Mouse (Mus musculus) midbrain, postnatal 0 days (tissue): ENCODE measurements at regions not wholly inside any gene's neighbourhood (a gene's known extent, or its start where the extent isn't known, plus 50 kb on each side); places are given as distances from the start of the nearest gene placed in this dataset.

Experiments used
- ATAC-seq: fragments of 200-750 bp; cut with Nextera tagmentation; 2 replicates; pipeline ENCODE4 v1.8.0; 2017; ENCODE audit warnings: moderate number of reproducible peaks, mild to moderate bottlenecking, moderate TSS enrichment, moderate library complexity; ENCODE audit not compliant: low FRiP score
- DNase-seq: peaks from one replicate; pipeline ENCODE4 v3.0.0-alpha.2; 2015; ENCODE audit warnings: low spot score
- H3K27ac ChIP-seq: fragments of 300-500 bp; sonication (generic); 2 replicates; pipeline ENCODE4 v1.5.1; 2014; ENCODE audit warnings: low read depth, mild to moderate bottlenecking, low read length, mixed read lengths
- H3K27me3 ChIP-seq: fragments of 300-500 bp; sonication (generic); 2 replicates; pipeline ENCODE4 v1.6.1; 2014; ENCODE audit warnings: low read length, control low read depth, mixed read lengths; ENCODE audit not compliant: insufficient read depth
- H3K36me3 ChIP-seq: fragments of 300-500 bp; sonication (generic); 2 replicates; pipeline ENCODE4 v1.6.1; 2014; ENCODE audit warnings: low read length, control low read depth, mixed read lengths; ENCODE audit not compliant: insufficient read depth
- H3K4me1 ChIP-seq: fragments of 300-500 bp; sonication (generic); 2 replicates; pipeline ENCODE4 v1.6.1; 2014; ENCODE audit warnings: mild to moderate bottlenecking, control low read depth, antibody characterized with exemption, low read length, mixed read lengths; ENCODE audit not compliant: insufficient read depth
- H3K4me2 ChIP-seq: fragments of 300-500 bp; sonication (generic); 2 replicates; pipeline ENCODE4 v1.6.1; 2014; ENCODE audit warnings: low read depth, mild to moderate bottlenecking, low read length, mixed read lengths; ENCODE audit not compliant: poor library complexity, severe bottlenecking
- H3K4me3 ChIP-seq: fragments of 300-500 bp; sonication (generic); 2 replicates; pipeline ENCODE4 v1.5.1; 2014; ENCODE audit warnings: low read depth, mild to moderate bottlenecking, low read length, moderate library complexity
- H3K9ac ChIP-seq: fragments of 300-500 bp; sonication (generic); replicated peaks from 2 replicates; pipeline ENCODE4 v1.6.1; 2014; ENCODE audit warnings: mild to moderate bottlenecking, low read length, moderate library complexity, mixed read lengths; ENCODE audit not compliant: poor library complexity, severe bottlenecking
- H3K9me3 ChIP-seq: fragments of 300-500 bp; sonication (generic); 2 replicates; pipeline ENCODE4 v1.6.1; 2016; ENCODE audit warnings: low read length, control low read depth
- CTCF ChIP-seq: IDR thresholded peaks from 2 replicates; pipeline ENCODE4 v1.5.1; 2016; ENCODE audit warnings: antibody characterized with exemption, mild to moderate bottlenecking
- WGBS: fragments of 180-500 bp; shearing (Covaris S2); extraction: QIAGEN DNeasy Blood & Tissue Kit; methylation state at CpG from one replicate; pipeline ENCODE4 v1.1.7; 2014; 5-methylcytosine and 5-hydroxymethylcytosine counted together

DNA sequence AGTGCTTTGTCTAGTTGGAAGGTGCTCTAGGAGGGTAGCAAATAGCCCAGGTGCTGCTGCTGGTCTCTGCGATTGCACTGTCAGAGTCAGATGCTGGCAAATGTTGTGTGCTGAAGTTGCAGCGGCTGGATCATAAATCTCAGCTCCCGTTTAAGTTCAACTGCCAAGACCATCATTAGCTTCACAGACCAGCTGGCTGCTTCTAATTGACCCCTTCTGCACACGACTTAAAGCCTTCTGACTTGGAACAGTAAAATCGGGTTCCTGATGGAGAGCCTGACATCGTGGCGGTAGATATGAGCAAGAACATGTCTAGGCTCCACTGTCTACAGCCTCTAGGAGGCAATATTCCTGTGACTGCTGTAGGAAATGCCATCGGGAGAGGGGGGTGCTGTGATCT is 416.0 kb upstream of the Slc35b3 start:
- TF ChIP-seq CTCF, result no peak
- Histone ChIP-seq H3K4me3 (no peak overlapping the region), H3K4me1 (no peaks in the 10 kb centered on the region), H3K9me3 (no peaks in the 10 kb centered on the region), H3K4me2 (no peak overlapping the region), H3K36me3 (no peaks in the 10 kb centered on the region), H3K9ac (no peak overlapping the region), H3K27me3 (no peaks in the 10 kb centered on the region), H3K27ac (no peak overlapping the region)
- no peak for ATAC-seq
- no peak for DNase-seq
- WGBS, result 91% methylated on average over 8 of the region's 8 CpGs

DNA sequence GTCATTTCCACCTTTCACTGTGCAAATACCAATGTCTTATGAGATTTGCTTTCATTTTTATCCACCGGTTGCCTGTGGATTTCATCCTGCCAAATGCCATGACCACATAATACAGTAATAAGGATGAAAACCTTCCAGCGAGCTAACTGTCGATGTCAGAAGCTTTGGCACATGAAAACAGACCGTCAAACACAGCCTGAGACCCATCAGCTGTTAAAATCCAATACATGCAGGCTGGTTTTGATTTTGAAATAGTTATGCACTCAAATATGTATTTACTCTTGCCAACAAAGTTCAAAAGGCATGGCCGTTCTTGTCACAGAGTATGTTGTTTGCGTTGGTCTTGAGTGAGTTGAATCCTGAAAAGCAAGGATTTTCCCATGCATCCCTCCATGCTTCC is 415.6 kb upstream of the Slc35b3 start:
- WGBS, result 78% methylated on average over 6 of the region's 6 CpGs
- no peaks in the 10 kb centered on the region for H3K36me3 ChIP-seq
- no peak for DNase-seq
- no peak overlapping the region for H3K4me3 ChIP-seq
- H3K27ac ChIP-seq, result no peak overlapping the region
- H3K4me1 ChIP-seq, result no peaks in the 10 kb centered on the region
- no peak overlapping the region for H3K9ac ChIP-seq
- no peak for TF ChIP-seq CTCF
- H3K4me2 ChIP-seq, result no peak overlapping the region
- ATAC-seq, result no peak
- no peaks in the 10 kb centered on the region for H3K9me3 ChIP-seq
- no peaks in the 10 kb centered on the region for H3K27me3 ChIP-seq

DNA sequence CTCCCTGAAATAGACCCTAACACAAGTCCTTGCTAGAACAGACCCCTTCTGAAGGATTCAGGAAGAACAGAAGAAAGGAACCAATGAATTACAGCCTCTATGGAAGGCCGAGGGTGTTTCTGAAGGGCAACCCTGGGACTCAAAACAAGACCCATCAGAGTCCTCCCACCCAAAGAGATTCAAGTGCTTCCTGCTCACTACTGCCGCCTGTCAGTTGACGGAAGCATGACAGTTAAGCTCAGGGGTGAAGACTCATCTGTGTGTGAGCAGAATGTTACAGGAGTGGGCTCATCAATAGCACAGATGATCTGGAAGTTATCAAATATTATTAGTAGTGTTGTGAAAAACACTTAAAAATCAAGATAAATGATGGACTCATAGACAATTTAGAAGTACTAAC is 411.9 kb upstream of the Slc35b3 start:
- ATAC-seq (no peak), DNase-seq (no peak)
- Histone ChIP-seq H3K27me3 (no peaks in the 10 kb centered on the region), H3K4me2 (no peak overlapping the region), H3K9ac (no peak overlapping the region), H3K36me3 (no peaks in the 10 kb centered on the region), H3K4me3 (no peak overlapping the region), H3K9me3 (no peaks in the 10 kb centered on the region), H3K27ac (no peak overlapping the region), H3K4me1 (no peaks in the 10 kb centered on the region)
- 77% methylated on average over 3 of the region's 3 CpGs for WGBS
- TF ChIP-seq CTCF, result peak; percentile 24

DNA sequence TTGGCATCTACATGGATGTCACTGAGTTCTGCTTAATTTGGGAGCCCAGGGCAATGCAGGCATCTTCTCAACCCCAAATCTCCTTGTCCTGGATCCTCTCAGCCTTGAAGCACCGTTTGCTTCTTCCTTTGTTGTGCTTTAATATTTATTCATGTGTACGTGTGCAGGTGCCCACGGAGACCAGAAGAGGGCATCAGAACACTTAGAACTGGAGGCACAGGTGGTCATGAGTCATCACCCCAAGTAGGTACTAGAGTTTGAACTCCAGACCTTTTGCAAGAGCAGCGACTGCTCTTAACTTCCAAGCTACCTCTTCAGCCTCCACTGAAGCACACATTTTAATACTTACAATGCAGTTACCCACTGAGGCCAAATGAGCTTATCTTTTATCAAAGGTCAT is 403.0 kb upstream of the Slc35b3 start:
- Histone ChIP-seq H3K4me2 (no peak overlapping the region), H3K27me3 (no peaks in the 10 kb centered on the region), H3K9me3 (no peaks in the 10 kb centered on the region), H3K4me1 (no peaks in the 10 kb centered on the region), H3K4me3 (no peak overlapping the region), H3K36me3 (no peaks in the 10 kb centered on the region), H3K27ac (no peak overlapping the region), H3K9ac (no peak overlapping the region)
- DNase-seq (no peak), ATAC-seq (no peak)
- WGBS, result 64% methylated on average over 4 of the region's 4 CpGs
- peak; percentile 54 for TF ChIP-seq CTCF

DNA sequence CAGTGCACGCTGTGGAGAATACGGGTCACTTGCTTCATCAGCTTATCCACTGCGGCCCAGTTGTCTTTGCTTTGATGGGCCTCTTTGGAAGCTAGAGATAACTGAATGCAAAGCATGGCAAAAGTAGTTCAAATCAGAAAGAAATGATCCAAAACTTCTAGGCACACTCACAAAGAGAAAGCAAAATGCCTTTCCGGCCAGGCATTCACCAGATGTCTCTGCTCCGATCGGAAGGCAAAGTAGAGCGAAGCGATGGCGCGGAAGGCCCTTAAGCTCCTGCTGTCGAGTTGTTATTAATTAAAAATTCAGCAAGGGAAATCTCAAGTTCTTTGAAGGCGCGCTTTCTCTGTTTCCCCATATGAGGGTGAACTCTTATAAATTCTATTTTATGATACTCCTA is 401.9 kb upstream of the Slc35b3 start:
- no peak for TF ChIP-seq CTCF
- no peaks in the 10 kb centered on the region for H3K9me3 ChIP-seq
- H3K9ac ChIP-seq, result no peak overlapping the region
- no peak for ATAC-seq
- peak; percentile 56 for DNase-seq
- H3K4me1 ChIP-seq, result no peaks in the 10 kb centered on the region
- 70% methylated on average over 12 of the region's 13 CpGs for WGBS
- H3K4me2 ChIP-seq, result no peak overlapping the region
- H3K27me3 ChIP-seq, result no peaks in the 10 kb centered on the region
- H3K36me3 ChIP-seq, result no peaks in the 10 kb centered on the region
- H3K4me3 ChIP-seq, result no peak overlapping the region
- H3K27ac ChIP-seq, result no peak overlapping the region

DNA sequence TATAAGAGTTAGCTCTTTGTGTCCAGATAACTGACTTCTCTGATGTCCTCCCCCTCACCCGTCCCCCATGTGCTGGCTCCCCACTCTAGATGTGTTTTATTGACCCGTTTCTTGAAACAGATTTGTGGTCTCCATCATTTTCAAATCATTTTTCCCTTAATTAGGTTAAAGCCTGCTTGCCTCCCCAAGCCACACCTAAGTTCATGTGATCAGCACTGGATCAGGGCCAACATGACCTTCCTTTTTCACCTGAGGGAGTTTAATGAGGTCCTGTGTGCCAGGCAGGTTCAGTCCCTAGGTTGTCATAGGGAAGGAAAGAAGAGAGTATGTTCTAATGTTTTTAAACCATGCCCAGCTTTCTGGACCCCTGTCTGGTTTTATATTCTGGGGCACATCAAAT is 390.9 kb upstream of the Slc35b3 start:
- Histone ChIP-seq H3K36me3 (no peaks in the 10 kb centered on the region), H3K27me3 (no peaks in the 10 kb centered on the region), H3K9ac (no peak overlapping the region), H3K4me2 (no peak overlapping the region), H3K9me3 (no peaks in the 10 kb centered on the region), H3K4me1 (no peaks in the 10 kb centered on the region), H3K27ac (no peak overlapping the region), H3K4me3 (no peak overlapping the region)
- 76% methylated on average over 2 of the region's 2 CpGs for WGBS
- DNase-seq (no peak), ATAC-seq (no peak)
- TF ChIP-seq CTCF, result no peak
